Mouse (Mus musculus) left cerebral cortex, adult 8-10 months (tissue): ENCODE measurements at regions not wholly inside any gene's neighbourhood (a gene's known extent, or its start where the extent isn't known, plus 50 kb on each side); places are given as distances from the start of the nearest gene placed in this dataset.
"Not testable (repeated sequence)": the region's sequence is repeated elsewhere in the genome, so short reads cannot be mapped to it uniquely, and the experiment has no call there.

ENCODE experiments used
- DNase-seq, 2 experiments: peaks; one replicate each; pipeline ENCODE4 v3.0.0; 2022; ENCODE audit warnings: low spot score in 2 of 2

- DNase-seq = no peak
Measured at GRCm38 (mm10) chr15:37101419-37101818, 93.8 kb upstream of the Zfp706 start.

GRCm38 (mm10) chr15:37100767-37101288, 93.3 kb upstream of the Zfp706 start:
- no peak for DNase-seq

GRCm38 (mm10) chr15:37099927-37100766, 92.6 kb upstream of the Zfp706 start:
- DNase-seq = peak; percentile 30 to 58

GRCm38 (mm10) chr15:37099176-37099575, 91.6 kb upstream of the Zfp706 start:
- DNase-seq = no peak

- no peak for DNase-seq
Measured at GRCm38 (mm10) chr15:37097426-37097825, 89.9 kb upstream of the Zfp706 start.

GRCm38 (mm10) chr15:37091171-37091570, 83.6 kb upstream of the Zfp706 start:
- not testable (repeated sequence) for DNase-seq

GRCm38 (mm10) chr15:37083726-37084125, 76.2 kb upstream of the Zfp706 start:
- no peak for DNase-seq

GRCm38 (mm10) chr15:37081836-37082235, 74.3 kb upstream of the Zfp706 start:
- DNase-seq = no peak

GRCm38 (mm10) chr15:37080931-37081330, 73.4 kb upstream of the Zfp706 start:
- DNase-seq = no peak

GRCm38 (mm10) chr15:37080395-37080794, 72.8 kb upstream of the Zfp706 start:
- DNase-seq = no peak

GRCm38 (mm10) chr15:37074207-37074606, 66.6 kb upstream of the Zfp706 start:
- not testable (repeated sequence) for DNase-seq

GRCm38 (mm10) chr15:37072202-37072862, 64.8 kb upstream of the Zfp706 start:
- no peak for DNase-seq

GRCm38 (mm10) chr15:37070188-37070587, 62.6 kb upstream of the Zfp706 start:
- no peak for DNase-seq

GRCm38 (mm10) chr15:37067326-37067725, 59.8 kb upstream of the Zfp706 start:
- DNase-seq = no peak

GRCm38 (mm10) chr15:37065926-37066550, 58.5 kb upstream of the Zfp706 start:
- no peak for DNase-seq

- DNase-seq = peak in 1 of 2 experiments; percentile 47
Measured at GRCm38 (mm10) chr15:37065408-37065807, 57.8 kb upstream of the Zfp706 start.

- no peak for DNase-seq
Measured at GRCm38 (mm10) chr15:37063781-37064383, 56.3 kb upstream of the Zfp706 start.

- DNase-seq = peak in 1 of 2 experiments; percentile 54
Measured at GRCm38 (mm10) chr15:37062585-37062984, 55.0 kb upstream of the Zfp706 start.

- no peak for DNase-seq
Measured at GRCm38 (mm10) chr15:37061501-37061900, 53.9 kb upstream of the Zfp706 start.

GRCm38 (mm10) chr15:37060831-37061230, 53.3 kb upstream of the Zfp706 start:
- DNase-seq = no peak
